Mouse (Mus musculus) intestine, embryonic 14.5 days (tissue): ENCODE results near the gene Tnnt3. TPM values are rescaled to one million over a fixed set of nuclear protein-coding genes. Genes with fewer than 3 reads are reported as not detected.
A peak's percentile ranks its signal among the peaks of the same experiment; 100 is the strongest.

ENCODE experiments used
- ATAC-seq: fragments of 200-750 bp; cut with Nextera tagmentation; replicated peaks from 2 replicates; pipeline ENCODE4 v1.8.0; 2017; ENCODE audit warnings: low read depth, moderate number of reproducible peaks, moderate TSS enrichment, moderate library complexity; ENCODE audit not compliant: low FRiP score, low TSS enrichment
- DNase-seq: peaks from one replicate; pipeline ENCODE4 v3.0.0-alpha.2; 2018; ENCODE audit warnings: low spot score
- H3K27ac ChIP-seq: fragments of 300-500 bp; sonication (generic); 2 replicates; pipeline ENCODE4 v1.5.1; 2014; ENCODE audit warnings: low read depth, mild to moderate bottlenecking, control low read depth
- H3K27me3 ChIP-seq: fragments of 300-500 bp; sonication (generic); replicated peaks from 2 replicates; pipeline ENCODE4 v1.6.1; 2014; ENCODE audit warnings: low read length, control low read depth; ENCODE audit not compliant: control insufficient read depth, insufficient read depth
- H3K36me3 ChIP-seq: fragments of 300-500 bp; sonication (generic); 2 replicates; pipeline ENCODE4 v1.6.1; 2014; ENCODE audit warnings: low read length, control low read depth; ENCODE audit not compliant: control insufficient read depth, insufficient read depth
- H3K4me1 ChIP-seq: fragments of 300-500 bp; sonication (generic); replicated peaks from 2 replicates; pipeline ENCODE4 v1.6.1; 2014; ENCODE audit warnings: low read length, control low read depth, mixed read lengths; ENCODE audit not compliant: control insufficient read depth, insufficient read depth
- H3K4me2 ChIP-seq: fragments of 300-500 bp; sonication (generic); 2 replicates; pipeline ENCODE4 v1.6.1; 2014; ENCODE audit warnings: low read length
- H3K4me3 ChIP-seq: fragments of 300-500 bp; sonication (generic); 2 replicates; pipeline ENCODE4 v1.5.1; 2014; ENCODE audit warnings: low read depth, low read length, control low read depth, mixed read lengths
- H3K9ac ChIP-seq: fragments of 300-500 bp; sonication (generic); 2 replicates; pipeline ENCODE4 v1.6.1; 2014; ENCODE audit warnings: mild to moderate bottlenecking, low read length
- H3K9me3 ChIP-seq: fragments of 300-500 bp; sonication (generic); 2 replicates; pipeline ENCODE4 v1.6.1; 2016; ENCODE audit warnings: low read length, control low read depth; ENCODE audit not compliant: control insufficient read depth
- WGBS: fragments of 180-500 bp; shearing (Covaris S2); extraction: QIAGEN DNeasy Blood & Tissue Kit; methylation state at CpG from one replicate; pipeline ENCODE4 v1.1.7; 2014; 5-methylcytosine and 5-hydroxymethylcytosine counted together
- polyA plus RNA-seq: library from polyadenylated mRNA; unstranded; fragments of >200 nt; fragmentation: Nextera tagmentation; extraction: Ambion mirVana; gene quantifications from 2 replicates; pipeline ENCODE4 v1.2.1, GENCODE M21; 2014

The Tnnt3 gene
- polyA plus RNA-seq, 1 experiment from 2014 or later, result 2.4 TPM

DNA sequence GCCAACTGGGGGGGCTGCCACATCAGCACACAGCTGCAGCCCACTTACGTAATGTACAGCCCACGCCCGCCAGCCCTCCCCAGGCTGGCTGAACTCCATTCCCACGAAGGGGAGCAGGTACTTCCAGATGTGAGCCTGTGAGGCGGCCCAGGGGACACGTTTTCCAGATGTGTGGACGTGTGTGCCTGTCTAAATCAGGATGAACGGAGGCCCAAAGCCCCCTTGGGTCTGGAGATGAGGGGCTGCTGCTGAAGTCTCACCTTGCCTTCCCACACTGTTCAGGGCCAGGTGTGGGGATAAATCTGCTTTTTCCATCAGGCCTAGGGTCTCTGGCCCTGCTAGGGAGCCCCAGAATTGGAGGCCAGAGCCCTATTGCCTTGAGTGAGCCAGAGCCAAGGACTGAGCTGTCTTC lies 11.9 kb upstream of the Tnnt3 start:
- ATAC-seq, result no peak
- Histone ChIP-seq H3K9ac (no peak overlapping the region), H3K4me1 (peaks cover 48% of the 10 kb centered on the region), H3K27ac (peak overlapping the region; percentile 99), H3K27me3 (no peaks in the 10 kb centered on the region), H3K4me2 (no peak overlapping the region), H3K4me3 (no peak overlapping the region), H3K36me3 (peaks cover 69% of the 10 kb centered on the region), H3K9me3 (no peaks in the 10 kb centered on the region)
- DNase-seq, result no peak
- WGBS, result 65% methylated on average over 8 of the region's 8 CpGs

DNA sequence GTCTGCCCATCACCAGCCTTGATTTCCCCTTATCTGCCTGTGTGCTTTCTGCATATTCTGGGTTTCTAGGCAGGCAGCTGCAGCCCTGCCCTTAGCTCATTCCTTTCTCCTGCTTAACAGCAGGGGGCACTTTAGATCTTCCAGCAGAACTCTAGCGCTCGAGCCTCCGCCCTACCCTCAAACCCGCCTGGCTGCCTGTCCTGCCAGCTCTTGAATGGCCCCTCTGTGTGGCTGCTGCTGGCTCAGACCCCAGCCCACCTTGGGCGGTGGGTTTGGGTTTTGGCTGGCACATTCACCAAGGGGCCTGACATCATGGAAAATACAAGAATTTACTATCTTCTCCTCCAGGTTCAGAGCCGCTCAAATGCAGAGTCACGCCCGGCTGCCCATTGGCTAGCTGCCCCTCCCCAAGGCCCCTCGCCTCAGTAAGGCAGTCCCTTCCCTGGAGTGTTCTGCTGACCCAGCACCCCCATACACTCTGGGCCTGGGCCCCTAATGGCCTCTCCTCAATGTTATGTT lies 11.2 kb upstream of the Tnnt3 start:
- H3K9me3 ChIP-seq, result no peaks in the 10 kb centered on the region
- DNase-seq (peak; percentile 75), ATAC-seq (peak; percentile 21; the same call in 1 of the 2 replicates)
- peak overlapping the region; percentile 99 for H3K27ac ChIP-seq
- 19% methylated on average over 9 of the region's 9 CpGs for WGBS
- 0 out of 2 replicates have a peak overlapping the region, but pooled peaks have one; percentile 0 for H3K4me2 ChIP-seq
- peaks cover 41% of the 10 kb centered on the region for H3K4me1 ChIP-seq
- peak overlapping the region; percentile 11; the same call in 1 of the 2 replicates for H3K9ac ChIP-seq
- no peak overlapping the region for H3K4me3 ChIP-seq
- H3K36me3 ChIP-seq, result peaks cover 75% of the 10 kb centered on the region
- H3K27me3 ChIP-seq, result no peaks in the 10 kb centered on the region

GRCm38 (mm10) chr7:142488053-142488452 lies 10.6 kb upstream of the Tnnt3 start:
- peak overlapping the region; percentile 99; the same call in 1 of the 2 replicates for H3K27ac ChIP-seq
- no peaks in the 10 kb centered on the region for H3K9me3 ChIP-seq
- H3K4me3 ChIP-seq, result no peak overlapping the region
- peaks cover 35% of the 10 kb centered on the region for H3K4me1 ChIP-seq
- peaks cover 82% of the 10 kb centered on the region for H3K36me3 ChIP-seq
- H3K9ac ChIP-seq, result no peak overlapping the region
- WGBS, result 61% methylated on average over 3 of the region's 3 CpGs
- DNase-seq (no peak), ATAC-seq (no peak)
- H3K4me2 ChIP-seq, result no peak overlapping the region
- H3K27me3 ChIP-seq, result no peaks in the 10 kb centered on the region

DNA sequence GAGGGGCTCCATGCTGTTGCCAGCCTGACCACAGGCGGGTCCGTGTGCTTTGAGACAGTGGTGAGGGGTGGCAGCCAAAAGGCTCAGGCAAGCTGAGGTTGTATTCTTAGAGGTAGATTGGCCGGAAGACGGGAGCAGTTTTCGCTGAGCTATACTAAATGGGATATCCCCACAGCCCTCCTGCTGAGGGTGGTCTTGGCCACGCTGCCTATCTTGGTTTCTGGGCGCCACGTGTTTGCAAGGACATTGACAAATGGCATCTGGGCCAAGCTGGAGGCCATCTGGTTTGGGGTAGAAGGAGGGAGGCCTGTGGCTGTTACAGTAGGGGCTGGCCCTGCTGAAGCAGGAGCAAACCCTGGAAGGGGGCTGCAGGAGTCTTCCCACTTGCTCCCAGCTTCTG lies 5.1 kb upstream of the Tnnt3 start:
- H3K27me3 ChIP-seq, result no peaks in the 10 kb centered on the region
- 0 out of 2 replicates have a peak, but pooled peaks cover 3% of the 10 kb centered on the region for H3K4me1 ChIP-seq
- H3K4me2 ChIP-seq, result no peak overlapping the region
- peaks cover 64% of the 10 kb centered on the region for H3K36me3 ChIP-seq
- no peak overlapping the region for H3K4me3 ChIP-seq
- DNase-seq, result no peak
- no peak for ATAC-seq
- H3K27ac ChIP-seq, result peak overlapping the region; percentile 6; the same call in 1 of the 2 replicates
- no peaks in the 10 kb centered on the region for H3K9me3 ChIP-seq
- 0 out of 2 replicates have a peak overlapping the region, but pooled peaks have one; percentile 7 for H3K9ac ChIP-seq
- WGBS, result 52% methylated on average over 8 of the region's 8 CpGs

DNA sequence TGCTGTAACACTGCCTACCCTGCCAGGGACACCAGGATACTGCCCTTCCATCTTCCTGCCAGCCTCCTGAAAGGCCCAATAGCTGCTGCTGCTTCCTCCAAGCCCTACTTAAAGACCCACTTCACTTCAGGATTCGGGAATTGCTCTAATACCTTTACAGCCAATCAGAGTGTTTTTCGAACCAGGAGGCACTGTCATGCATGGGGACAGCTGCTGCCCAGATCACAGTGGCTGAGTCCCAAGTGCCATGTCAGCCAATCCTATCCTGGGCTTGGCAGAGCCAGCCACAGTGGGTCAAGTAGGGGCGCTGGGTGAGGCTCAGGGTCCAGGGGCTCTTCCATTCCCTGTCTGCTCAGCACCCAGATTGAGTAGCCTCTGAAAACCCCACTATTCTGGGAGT lies 2.5 kb upstream of the Tnnt3 start:
- DNase-seq (no peak), ATAC-seq (no peak)
- no peak overlapping the region for H3K4me2 ChIP-seq
- H3K4me1 ChIP-seq, result 0 out of 2 replicates have a peak, but pooled peaks cover 3% of the 10 kb centered on the region
- H3K27ac ChIP-seq, result 0 out of 2 replicates have a peak overlapping the region, but pooled peaks have one; percentile 27
- H3K36me3 ChIP-seq, result peaks cover 37% of the 10 kb centered on the region
- H3K4me3 ChIP-seq, result no peak overlapping the region
- no peaks in the 10 kb centered on the region for H3K9me3 ChIP-seq
- WGBS, result 75% methylated on average over 3 of the region's 3 CpGs
- H3K9ac ChIP-seq, result no peak overlapping the region
- no peaks in the 10 kb centered on the region for H3K27me3 ChIP-seq

GRCm38 (mm10) chr7:142496800-142497199 lies 1.8 kb upstream of the Tnnt3 start:
- no peak for ATAC-seq
- Histone ChIP-seq H3K4me3 (no peak overlapping the region), H3K9ac (no peak overlapping the region), H3K36me3 (peaks cover 31% of the 10 kb centered on the region), H3K4me1 (0 out of 2 replicates have a peak, but pooled peaks cover 3% of the 10 kb centered on the region), H3K27me3 (no peaks in the 10 kb centered on the region), H3K9me3 (no peaks in the 10 kb centered on the region), H3K27ac (no peak overlapping the region), H3K4me2 (no peak overlapping the region)
- 87% methylated on average over 5 of the region's 5 CpGs for WGBS
- DNase-seq, result no peak

DNA sequence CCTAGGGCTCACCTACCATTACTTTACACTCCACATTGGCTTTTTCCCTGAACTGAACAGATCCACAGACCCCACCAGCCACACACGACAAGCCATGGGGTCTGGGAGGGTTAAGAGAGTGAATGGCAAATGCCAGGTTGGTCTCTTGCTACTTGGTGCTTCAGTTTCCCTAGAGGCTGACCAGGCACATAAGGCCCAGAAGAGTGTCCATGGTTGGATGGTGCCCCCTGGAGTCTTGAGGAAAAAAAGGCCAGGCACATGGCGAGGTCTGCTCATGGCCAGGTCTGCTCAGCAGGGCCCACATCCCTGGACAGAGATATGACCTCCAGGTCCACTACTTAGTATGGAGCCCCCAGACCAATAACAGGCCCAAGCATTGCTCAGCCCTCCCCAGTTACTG lies 861 bp upstream of the Tnnt3 start:
- ATAC-seq (no peak), DNase-seq (no peak)
- Histone ChIP-seq H3K27ac (no peak overlapping the region), H3K4me3 (no peak overlapping the region), H3K36me3 (peaks cover 21% of the 10 kb centered on the region), H3K27me3 (no peaks in the 10 kb centered on the region), H3K4me1 (0 out of 2 replicates have a peak, but pooled peaks cover 3% of the 10 kb centered on the region), H3K4me2 (no peak overlapping the region), H3K9me3 (no peaks in the 10 kb centered on the region), H3K9ac (no peak overlapping the region)
- WGBS, result 95% methylated on average over 2 of the region's 2 CpGs

DNA sequence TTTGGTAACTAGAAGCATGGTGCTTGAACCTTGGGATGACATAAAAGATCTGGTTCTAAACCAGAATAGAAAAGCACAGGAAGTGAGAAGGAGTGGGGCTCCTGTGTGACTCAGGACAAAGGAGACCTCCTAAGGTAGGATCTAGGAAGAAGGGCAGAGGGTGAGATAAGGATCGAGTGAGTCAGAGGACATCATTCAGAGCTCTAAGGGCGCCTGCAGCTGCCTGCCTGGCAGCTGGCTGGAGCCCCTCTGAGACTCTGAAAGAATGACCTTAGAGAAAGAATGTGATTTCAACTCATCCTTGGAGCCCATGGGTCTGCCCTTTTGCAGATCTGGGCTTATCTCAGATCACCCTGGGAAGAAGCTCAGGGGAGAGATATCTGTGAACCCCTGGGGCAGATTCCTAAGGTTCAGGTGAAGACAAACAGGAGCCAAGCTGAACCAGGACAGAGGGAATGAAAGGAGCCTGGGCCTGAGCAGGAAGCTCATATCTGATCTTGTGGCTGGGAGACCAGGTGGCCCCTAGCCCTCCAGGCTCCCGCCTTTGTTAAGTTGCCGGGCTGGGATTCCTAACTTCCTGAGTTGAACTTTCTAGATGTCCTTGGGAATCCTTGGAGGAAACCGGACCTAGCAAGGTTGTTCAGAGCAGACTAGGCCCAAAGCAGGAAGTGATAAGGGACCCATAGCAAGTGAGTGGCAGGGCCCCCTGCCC lies 530 bp downstream of the Tnnt3 start:
- no peak for DNase-seq
- no peaks in the 10 kb centered on the region for H3K4me1 ChIP-seq
- no peak for ATAC-seq
- 0 out of 2 replicates have a peak overlapping the region, but pooled peaks have one; percentile 33 for H3K27ac ChIP-seq
- peaks cover 8% of the 10 kb centered on the region; the same call in 1 of the 2 replicates for H3K36me3 ChIP-seq
- no peaks in the 10 kb centered on the region for H3K27me3 ChIP-seq
- no peaks in the 10 kb centered on the region for H3K9me3 ChIP-seq
- no peak overlapping the region for H3K9ac ChIP-seq
- no peak overlapping the region for H3K4me3 ChIP-seq
- no peak overlapping the region for H3K4me2 ChIP-seq
- WGBS, result 60% methylated on average over 5 of the region's 5 CpGs
